Mouse (Mus musculus) lung, adult 2 months (tissue): Measurements from ENCODE around the gene Thrb.

Experiments
- CTCF ChIP-seq: fragments of 200-500 bp; IDR thresholded peaks from 2 replicates; pipeline ENCODE4 v1.5.1; 2011; ENCODE audit warnings: mild to moderate bottlenecking, low read length, control low read depth; ENCODE audit not compliant: insufficient read depth
- POLR2A ChIP-seq: fragments of 200-500 bp; IDR thresholded peaks from 2 replicates; pipeline ENCODE4 v1.6.1; 2011; ENCODE audit warnings: low read depth, mild to moderate bottlenecking, control low read depth, low read length, borderline replicate concordance; ENCODE audit errors: extremely low read depth

DNA sequence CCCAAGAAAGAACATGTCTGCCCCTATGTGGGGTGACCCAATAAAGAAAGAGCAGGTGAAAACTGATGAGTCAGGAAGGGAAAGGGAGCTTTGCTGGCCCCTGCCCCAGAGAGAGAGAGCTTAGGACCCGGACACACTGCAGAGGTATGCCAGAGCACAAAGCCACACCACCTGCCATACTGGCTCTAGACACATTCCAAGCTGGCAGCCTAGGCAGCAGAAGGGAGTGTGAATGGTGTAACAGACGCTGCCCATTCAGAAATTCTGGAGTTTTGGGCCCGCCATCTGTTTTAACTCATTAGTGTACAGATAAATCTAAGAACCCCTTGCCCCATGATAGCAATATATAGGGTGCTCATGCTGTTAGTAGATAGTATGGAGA lies 240.3 kb downstream of the Thrb start:
- TF ChIP-seq POLR2A (no peak), CTCF (no peak)
